Mouse (Mus musculus): ENCODE measurements at regions not wholly inside any gene's neighbourhood (a gene's known extent, or its start where the extent isn't known, plus 50 kb on each side); places are given as distances from the start of the nearest gene placed in this dataset.

DNA sequence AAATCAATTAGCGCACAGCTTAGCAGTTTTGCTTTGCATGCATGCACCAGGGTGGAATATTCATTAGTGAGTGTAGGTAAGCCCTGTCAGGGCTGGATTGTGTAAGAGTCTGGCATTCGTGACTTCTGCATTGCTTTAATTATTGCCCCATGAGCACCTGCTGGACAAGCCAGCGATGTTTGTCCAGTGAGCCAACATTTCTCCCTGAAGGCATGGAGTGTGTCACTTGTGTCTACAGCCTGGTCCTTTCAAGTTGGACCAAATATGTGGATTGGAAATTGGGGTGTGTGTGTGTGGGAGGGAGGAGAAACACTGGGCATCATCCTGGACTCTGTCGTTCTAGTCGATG, 115.9 kb downstream of the Evx1 start:
- no peak for DNase-seq (ENCODE audit: low spot score)

DNA sequence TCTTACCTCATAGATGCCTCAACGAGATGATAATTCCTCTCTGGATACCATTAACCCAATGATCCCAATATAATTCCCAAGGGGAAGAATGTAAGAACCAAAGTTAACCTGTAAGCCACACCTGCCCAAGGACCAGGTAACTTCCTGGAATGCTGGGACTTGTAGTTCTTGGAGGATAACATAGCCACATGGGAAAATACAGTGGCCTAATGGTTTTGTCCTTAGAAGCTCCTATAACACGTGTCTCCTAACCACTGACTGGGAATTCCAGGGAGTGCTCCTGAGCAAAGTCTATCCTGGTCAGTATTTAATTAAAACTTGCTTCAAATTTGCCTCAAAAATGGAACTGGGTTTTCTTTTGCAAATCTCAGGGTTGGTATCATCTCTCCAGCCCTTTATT, 119.9 kb downstream of the Evx1 start:
- no peak for DNase-seq (ENCODE audit: low spot score)

DNA sequence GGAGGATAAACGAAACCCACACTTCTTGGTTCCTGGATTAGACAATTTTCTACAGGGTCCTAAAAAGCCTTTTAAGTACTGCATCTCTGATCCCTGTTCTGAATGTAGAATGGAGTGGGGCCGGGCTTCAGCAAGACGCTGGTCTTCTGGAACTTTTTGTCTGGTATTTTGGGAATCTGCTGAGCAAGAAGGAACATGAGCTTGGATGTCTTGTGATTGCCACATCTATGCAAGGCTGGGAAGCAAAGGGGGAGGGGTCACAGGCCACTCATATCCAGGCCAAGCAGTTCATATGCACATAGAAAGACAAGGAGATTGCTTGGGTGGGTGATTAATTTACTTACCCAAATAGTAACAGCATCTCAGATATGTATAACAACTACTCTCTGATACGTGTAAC, 121.5 kb downstream of the Evx1 start:
- no peak for DNase-seq (ENCODE audit: low spot score)

DNA sequence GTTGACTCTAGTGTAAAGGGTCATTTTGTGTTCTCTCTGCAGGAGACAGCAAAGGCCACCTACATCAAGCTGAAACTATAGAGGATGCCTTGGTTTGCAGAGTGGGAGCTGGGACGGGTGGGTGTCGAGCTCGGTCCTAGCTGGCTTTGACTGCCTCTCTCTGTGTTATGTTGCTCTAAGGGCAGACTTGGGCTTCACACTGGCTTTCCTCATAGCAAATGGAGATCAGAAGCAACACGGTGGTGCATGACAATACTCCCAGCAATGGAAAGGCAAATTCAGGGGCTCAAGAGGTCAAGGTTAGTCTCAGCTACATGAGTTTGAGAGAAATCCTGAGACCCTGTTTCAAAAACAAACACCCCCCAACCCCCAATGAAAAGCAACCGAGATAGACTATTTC, 122.1 kb downstream of the Evx1 start:
- DNase-seq (ENCODE audit: low spot score) = no peak

DNA sequence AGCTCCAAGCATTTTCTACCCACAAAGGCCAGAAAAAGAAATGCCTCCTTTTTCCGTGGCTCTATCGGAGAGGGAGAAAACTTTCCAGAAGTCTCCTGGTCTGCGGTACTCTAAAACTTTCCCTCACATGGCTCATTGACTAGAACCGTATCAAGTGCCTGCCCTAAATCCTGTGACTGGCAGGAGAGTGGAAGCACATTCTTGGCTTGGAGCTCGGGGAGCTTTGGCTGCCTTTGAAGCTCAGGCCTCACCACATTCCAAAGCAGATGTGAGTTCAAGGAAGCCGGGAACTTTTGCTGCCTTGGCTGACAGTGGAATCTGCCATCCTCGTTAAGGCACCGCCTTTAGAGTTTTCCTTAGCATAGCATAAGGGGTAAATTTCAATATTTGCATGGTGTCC, 125.1 kb downstream of the Evx1 start:
- DNase-seq (ENCODE audit: low spot score) = no peak

DNA sequence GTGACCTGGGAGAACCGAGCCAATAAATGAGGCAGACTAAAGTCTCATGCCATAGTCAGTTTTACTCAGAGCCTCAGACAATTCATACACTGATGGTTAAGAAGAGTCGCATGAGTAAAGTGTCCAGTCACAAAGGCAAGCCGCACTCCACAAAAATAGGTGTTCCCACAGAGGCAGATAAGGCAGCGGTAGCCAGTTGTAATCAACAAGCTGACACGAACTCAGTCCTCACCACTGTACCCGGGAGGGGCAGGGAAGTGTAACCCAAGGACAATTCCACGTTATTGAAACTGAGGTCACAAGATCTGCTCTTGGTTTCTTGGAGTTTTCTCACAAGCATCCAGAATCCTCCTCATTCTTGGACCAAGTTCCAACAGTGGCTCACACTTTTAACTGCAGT, 125.9 kb downstream of the Evx1 start:
- DNase-seq (ENCODE audit: low spot score) = no peak

DNA sequence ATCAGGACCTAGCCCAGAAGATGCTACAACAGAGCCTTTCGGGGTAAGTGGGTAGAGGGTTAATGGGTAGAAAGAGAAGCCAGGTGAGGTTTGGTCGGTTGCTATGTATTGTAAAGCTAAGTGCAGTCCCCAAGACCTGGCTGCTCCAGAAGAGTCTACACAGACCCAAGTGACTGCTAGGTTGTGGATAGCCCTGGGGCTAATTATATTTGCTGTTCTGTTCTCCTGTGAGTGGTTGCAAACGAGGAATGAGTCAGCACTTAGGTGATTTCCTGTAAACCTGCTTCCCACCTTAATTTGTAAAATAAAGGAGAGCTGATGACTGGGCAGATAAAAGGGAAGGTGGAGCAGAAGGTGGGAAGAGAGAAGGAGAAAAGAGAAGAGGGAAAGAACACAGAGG, 126.9 kb downstream of the Evx1 start:
- DNase-seq (ENCODE audit: low spot score) = no peak

DNA sequence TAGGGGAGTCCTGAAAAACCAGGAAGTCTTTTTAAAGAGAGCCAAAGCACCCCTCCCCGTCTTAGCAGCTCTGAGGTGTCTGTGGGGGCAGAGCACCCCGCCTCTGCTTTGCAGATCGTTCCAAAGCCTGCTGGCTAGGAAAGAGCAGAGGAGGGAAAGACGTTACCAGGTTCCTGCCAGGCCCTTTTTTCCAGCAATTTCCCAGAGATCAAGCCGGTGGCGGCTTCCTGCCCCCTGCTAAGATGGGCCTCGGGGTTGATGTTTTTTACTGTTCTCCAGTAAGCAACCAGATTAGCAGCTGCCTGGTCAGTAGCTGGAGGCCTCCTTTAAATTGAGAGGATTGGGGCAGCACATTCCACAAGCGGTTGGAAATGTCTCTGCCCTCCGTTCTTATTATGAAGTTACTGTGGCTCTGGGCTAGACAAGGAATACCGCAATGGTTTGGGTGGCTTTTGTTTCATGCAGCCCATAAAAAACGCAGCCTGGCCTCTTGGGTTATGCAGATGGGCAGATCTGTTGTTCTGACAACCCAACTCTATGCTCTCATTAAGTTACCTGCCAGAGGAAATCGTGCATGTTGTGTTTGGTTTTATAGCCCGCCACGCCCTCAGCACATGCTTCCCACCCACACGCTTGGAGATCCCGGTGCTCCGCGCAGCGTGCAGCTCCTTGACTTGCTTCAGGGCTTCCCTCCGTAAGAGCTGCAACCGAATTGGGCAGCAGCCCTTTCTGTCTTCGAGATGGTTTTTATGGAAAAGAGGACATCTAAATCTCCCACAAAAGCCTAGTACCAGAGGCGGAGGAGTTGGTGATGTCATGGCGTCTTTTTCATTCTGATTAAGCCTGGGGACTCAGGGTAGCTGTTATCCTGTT, 130.1 kb downstream of the Evx1 start:
- no peak for DNase-seq (ENCODE audit: low spot score)

DNA sequence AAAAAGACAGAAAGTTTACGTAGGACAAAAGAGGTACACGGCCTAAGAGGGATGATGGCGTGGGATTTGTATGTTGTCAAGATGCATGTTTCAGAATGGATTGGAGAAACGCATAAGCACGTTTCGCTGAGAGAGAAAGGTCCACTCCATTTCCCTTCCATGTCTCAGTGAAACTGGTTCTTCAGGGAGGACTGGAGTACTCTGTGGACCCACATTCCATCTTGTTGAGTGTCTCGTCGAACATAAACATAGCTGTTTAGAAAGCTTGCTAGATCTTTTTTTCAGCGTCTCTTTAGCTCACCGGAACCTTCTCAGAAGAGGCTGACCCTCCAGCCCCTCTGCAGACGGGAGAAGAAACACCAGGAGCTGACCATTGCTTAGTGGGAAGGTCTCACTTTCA, 145.5 kb downstream of the Evx1 start:
- no peak for DNase-seq (ENCODE audit: low spot score)

DNA sequence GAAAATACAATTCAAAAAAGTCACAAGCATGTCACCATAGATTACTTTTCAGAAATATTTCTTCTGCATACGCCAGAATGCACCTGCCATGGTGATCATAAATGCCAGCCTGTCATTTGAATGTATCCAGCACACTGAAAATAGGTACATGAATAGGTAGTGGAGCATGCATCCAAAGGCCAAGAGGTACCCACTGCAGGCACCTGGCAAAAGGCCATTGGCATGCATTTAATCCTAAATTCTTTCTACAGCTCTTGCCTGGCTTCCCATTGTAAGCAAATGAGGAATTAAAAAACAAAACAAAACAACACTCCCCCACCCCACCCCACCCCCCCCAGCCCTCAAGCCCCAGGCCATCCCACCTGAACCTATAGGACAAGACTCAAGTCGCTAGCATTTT, 147.9 kb downstream of the Evx1 start:
- DNase-seq (ENCODE audit: low spot score) = no peak

DNA sequence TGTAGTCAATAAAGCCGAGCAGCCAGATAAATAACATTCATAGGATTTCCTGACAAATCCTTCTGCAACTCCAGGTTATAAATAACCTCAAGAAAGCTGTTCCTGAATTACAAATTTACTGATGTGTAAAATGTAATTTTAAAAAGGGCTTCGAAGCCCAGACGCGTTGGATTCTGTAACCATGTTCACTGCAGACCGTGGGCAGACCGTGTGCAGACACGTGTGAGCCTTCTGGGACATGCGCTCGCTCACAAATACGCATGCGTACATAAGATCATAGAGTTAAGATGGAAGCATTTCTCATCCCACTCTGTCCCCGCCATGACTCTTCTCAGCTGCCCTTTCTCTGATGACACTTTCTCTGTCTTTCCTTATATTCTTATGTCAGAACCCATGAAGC, 150.1 kb downstream of the Evx1 start:
- DNase-seq (ENCODE audit: low spot score) = no peak

DNA sequence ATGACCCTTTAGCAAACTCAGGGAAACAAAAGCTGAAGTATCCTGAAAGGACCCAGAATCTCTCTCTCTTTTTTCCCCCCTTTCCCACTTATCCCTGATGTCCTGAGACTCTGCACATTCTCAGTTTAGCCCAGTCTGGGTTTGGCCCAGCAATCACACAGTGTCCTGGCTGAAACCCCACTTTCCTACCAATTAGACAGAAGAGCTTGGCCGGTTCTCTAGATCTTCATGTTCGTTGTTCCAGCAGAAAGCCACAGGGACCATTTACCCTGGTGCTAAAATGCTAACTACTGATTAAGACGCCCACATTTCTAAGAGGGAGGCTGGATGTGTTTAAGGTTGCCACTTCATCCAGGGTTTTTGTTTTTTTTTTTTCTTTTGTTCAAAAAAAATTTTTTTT, 151.3 kb downstream of the Evx1 start:
- DNase-seq (ENCODE audit: low spot score) = no peak

DNA sequence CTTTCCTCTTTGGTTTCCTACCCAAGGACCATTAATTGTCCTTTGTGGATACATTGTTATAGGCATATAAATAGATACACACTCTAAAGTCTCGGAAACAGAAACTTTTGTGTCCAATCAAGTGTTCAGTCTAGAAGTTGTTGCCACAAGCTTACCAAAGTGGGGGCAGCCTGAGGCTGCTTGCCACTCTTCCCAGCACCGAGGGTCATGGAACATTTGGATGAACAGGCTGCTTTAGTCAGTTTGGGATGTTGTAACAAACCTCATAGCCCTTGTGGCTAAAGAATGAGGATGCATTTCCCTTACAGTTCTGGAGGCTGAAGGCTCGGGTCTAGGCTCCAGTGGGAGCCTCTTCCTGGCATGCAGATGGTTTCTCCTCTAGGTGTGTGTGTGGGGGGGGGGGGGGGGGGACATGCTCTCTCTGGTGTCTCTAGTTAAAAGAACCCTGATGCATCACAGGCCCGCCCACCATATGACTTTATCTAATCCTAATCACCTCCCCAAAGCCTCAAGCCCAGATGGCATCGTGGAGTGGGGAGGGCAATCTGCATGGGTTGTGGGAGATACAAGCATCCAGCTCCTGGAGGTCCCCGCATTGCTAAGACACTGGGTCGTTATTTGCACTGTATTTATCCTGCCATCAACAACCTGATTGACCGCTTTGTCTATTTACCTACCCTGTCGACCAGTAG, 152.7 kb downstream of the Evx1 start:
- DNase-seq (ENCODE audit: low spot score) = no peak

DNA sequence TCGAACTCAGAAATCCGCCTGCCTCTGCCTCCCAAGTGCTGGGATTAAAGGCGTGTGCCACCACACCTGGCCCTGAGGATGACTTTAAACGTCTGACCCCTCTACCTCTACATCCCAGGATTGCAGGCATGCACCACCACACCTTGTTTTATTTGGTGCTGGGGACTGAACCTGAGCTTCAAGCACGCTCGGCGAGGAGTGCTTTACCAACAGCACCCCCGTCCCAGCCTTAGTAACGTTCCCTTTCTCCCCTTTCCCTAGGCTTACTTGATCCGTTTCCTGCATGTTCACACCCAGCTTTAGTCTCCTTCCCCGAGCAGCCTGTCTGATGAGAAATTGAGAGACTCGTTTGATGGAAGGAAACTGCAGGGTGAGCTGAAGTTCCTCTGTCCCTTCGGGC, 157.5 kb downstream of the Evx1 start:
- no peak for DNase-seq (ENCODE audit: low spot score)

DNA sequence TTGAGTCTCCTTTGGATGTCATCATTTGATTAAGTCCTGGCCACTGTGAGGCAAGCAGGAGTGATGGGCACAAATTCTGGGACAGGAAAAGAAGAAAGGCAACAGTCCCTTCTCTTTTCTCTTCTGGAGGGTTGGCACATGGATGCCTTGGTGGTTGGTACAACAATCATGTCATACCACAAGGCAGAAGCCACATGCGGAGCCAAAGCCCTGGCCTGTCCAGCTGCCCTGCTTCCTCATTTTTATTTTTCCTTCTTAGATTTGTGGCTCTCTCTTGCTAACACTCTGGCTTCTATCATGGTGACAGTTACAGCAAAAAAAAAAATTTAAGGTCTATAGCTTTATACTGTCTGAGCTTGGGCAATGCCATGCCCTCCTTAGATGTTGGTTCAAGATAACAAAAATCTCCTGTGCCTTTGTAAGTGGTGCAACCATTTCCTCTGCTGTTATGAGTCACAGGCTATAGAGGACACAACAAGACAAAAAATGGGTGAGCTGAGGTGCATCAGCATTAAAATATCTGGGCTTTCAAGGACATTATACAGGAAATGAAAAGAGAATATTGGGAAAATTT, 158.2 kb downstream of the Evx1 start:
- no peak for DNase-seq (ENCODE audit: low spot score)

DNA sequence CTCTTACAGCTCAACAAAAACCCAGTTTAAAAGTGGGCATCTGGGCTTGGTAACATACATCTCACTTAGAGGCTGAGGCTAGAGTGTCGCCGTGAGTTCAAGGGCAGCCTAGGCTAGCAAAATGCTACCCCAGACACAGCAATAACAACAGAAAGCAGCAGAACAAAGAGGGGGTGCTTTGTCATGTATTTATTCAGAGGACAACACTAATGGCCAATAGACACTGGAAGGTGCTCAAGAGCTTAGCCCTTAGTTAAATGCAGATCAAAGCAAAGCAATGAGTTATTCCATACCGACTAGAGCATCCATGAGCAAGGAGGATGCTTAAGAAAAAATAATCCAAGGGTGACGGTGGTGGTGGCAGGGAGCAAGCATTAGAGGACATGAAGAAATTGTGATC, 158.7 kb downstream of the Evx1 start:
- DNase-seq (ENCODE audit: low spot score) = no peak

DNA sequence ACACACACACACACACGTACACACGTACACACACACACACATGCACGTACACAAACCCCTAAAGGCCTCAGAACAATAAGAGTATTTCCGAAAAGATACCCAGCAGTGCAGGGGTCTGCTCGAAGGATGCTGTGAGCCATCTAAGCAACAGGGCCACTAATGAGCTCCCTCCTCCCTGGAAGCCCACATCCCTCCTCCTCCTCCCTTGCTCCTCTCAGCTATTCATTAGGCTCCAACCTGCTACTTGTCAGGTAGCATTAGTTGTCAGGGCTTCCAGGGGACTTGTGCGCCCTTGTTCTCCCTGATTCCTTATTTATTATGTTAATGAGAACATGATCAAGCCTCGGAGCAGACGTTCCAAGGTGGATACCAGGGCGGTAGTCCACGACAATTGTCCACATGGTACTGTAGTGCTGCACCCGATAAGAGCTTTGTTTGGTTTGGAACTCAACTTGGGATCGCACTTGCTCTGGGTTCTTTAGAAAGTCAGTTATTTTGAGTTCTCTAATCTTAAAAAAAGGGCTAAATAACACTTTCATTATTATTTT, 159.8 kb downstream of the Evx1 start:
- no peak for DNase-seq (ENCODE audit: low spot score)

DNA sequence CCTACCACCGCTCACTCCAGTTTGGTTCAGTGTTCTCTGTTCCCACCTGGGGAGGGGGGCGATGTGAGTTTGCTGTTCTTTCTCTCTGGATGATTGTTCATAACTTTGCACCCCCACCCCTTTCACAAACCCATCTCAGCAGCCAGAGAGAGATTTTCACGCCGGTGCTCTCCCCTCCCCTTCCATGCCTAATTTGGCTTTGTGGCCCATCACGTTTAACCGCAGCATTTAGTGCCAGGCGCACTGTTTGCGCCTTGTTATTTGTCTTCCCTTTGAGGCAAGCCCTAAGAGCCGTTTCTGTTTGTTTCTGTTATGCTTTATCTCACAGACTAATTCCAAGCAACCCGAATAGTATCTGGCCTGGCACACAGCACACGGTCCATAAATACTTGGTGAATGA, 160.6 kb downstream of the Evx1 start:
- DNase-seq (ENCODE audit: low spot score) = no peak

DNA sequence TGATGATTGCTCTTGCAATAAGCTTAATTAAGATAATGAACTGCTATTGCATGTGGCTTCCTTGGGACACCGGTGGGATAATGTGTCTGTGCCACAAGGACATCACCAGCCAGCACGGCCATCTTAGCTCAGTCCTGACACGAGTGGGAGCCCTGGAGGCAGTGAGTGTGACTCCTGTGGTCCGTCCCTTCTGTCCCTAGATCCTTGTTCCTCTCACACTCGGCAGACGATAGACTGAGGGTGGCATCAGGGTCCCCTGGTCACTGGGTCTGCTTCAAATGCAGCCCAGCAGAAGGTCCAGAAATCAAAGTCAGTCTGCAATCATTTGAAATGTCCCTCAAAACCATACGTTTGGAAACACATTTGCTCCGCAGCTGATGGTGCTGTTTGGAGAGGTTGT, 162.4 kb downstream of the Evx1 start:
- no peak for DNase-seq (ENCODE audit: low spot score)

DNA sequence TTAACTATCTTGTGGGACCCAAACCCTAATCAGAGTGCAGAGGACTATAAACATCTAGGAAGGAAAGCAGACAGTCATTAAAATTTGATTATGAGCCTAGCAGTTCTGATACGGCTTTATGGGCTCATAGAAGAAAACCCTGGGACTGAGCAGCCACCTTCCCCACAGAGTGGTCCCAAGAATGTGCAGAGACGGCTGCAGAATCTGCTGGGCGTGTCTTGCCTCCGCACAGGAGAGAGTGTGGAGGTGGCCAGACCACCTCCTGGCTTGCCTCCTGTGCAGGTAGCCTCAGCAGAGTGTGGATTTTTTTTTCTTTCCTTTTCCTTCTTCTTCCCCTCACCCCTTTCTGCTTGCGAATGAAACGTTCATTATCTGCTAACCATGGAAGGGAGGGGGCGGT, 163.3 kb downstream of the Hibadh start:
- DNase-seq (ENCODE audit: low spot score) = no peak

DNA sequence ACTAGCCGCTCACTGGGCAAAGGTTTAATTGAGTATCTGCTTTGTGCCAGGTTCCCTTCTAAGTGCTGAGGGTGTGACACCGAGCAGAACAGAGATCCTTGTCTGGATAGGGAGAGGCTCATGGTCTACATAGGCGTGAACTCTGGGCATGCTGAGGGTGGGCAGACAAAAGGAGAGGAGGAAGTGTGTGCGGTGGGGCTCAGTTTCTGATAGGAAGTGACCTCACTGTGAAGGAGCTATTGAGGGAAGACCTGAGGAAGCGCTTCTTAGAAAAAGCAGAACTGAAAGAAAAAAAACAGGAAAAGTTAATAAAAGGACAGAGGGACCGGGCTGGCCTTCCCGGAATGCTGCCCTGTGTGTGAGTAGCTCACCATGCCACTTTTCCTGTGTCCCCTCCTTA, 162.8 kb downstream of the Hibadh start:
- DNase-seq (ENCODE audit: low spot score) = no peak

DNA sequence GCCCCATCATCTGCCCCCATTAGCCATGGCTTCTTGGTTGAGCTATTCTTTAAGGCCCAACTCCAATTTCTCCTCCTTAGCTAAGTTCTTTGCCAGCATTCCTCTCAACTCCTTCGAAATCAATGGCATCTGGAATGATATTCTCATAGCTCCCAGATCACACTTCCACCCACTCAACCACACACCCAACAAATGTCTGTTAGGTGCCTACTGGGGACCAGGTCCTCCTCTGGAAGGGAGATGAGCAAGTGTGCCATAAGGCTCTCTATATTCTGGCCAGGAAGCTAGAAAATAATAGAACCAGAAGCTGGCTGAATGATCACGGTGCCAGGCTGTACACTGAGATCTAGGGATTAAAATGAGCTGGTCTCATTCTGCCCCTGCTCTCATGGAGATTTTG, 161.6 kb downstream of the Hibadh start:
- DNase-seq (ENCODE audit: low spot score) = no peak

DNA sequence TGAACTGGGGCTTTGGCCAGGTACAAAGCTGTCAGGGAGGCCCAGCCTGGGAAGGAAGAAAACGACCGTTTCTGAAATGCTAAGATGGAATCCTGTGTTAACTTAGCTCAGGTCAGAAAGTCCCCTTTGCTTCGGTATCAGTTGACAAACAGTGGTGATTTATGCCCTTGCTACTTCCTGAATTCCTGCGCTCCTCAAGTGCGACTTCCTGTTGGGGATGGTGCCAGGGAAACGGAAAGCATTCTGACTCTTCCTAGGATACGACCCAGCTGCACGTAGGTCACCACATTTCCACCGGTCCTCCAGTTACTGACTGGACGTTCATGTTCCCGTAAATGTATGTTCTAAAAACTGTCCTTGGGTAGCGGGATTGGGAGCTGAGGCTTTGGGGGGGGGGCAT, 161.0 kb downstream of the Hibadh start:
- DNase-seq (ENCODE audit: low spot score) = no peak

All from ovary, adult 18-20 months (tissue).